ENCODE assay signal across 8 mouse cellular contexts in genomic region chr11:54062086-54062752, GRCm38 (mm10). TPM values are rescaled to one million over a fixed set of nuclear protein-coding genes. Genes with fewer than 3 reads are reported as not detected.
DNase-seq lines count a peak whose midpoint lies in the region; ATAC-seq lines count a peak whose summit lies in the region.
"Had no signal": no experiment of that assay in that cellular context is flagged by ENCODE, and none has a peak within 500 bp of the region (broad histone marks: within the 10 kb centered on the region; RNA-seq: fewer than 3 reads in every experiment).

No protein-coding gene starts in this region.

- no peaks in the 10 kb centered on the region for H3K9me3 ChIP-seq in neural tube, embryonic 13.5 days
- no peaks in the 10 kb centered on the region for H3K9me3 ChIP-seq in heart, embryonic 14.5 days (ENCODE audit: control insufficient read depth, low read length)
- H3K9me3 ChIP-seq: liver, embryonic 15.5 days had no signal

- no peak overlapping the region for H3K9ac ChIP-seq in neural tube, embryonic 13.5 days
- no peak overlapping the region for H3K9ac ChIP-seq in heart, embryonic 14.5 days (ENCODE audit: low read length)
- H3K9ac ChIP-seq: liver, embryonic 15.5 days had no signal

- no peaks in the 10 kb centered on the region for H3K36me3 ChIP-seq in neural tube, embryonic 13.5 days
- H3K36me3 ChIP-seq in heart, embryonic 14.5 days (ENCODE audit: control insufficient read depth, insufficient read depth, low read length), result no peaks in the 10 kb centered on the region
- H3K36me3 ChIP-seq: liver, embryonic 15.5 days had no signal

- H3K4me3 ChIP-seq in neural tube, embryonic 13.5 days, result no peak overlapping the region
- no peak overlapping the region for H3K4me3 ChIP-seq in heart, embryonic 14.5 days (ENCODE audit: control insufficient read depth in 1 of 2, insufficient read depth in 1 of 2, low read depth in 1 of 2, low read length in 2 of 2)
- H3K4me3 ChIP-seq: liver, embryonic 15.5 days had no signal

- ATAC-seq in neural tube, embryonic 13.5 days (ENCODE audit: low read depth), result no peak
- peak; percentile 13; the same call in 1 of the 2 replicates for ATAC-seq in heart, embryonic 14.5 days (ENCODE audit: insufficient number of reproducible peaks, insufficient read depth, low FRiP score, low read depth)

- peaks cover 69% of the 10 kb centered on the region for H3K4me1 ChIP-seq in neural tube, embryonic 13.5 days (replicated peaks)
- peaks cover 31 to 47% of the 10 kb centered on the region in 2 experiments for H3K4me1 ChIP-seq in heart, embryonic 14.5 days (ENCODE audit: control insufficient read depth in 2 of 2, insufficient read depth in 2 of 2, low read length in 2 of 2)
- H3K4me1 ChIP-seq: liver, embryonic 15.5 days had no signal

- DNase-seq in neural tube, embryonic 10.5 days (ENCODE audit: extremely low spot score, low spot score), result no peak
- peak; percentile 91 to 94 for DNase-seq in adrenal gland, postnatal 36 days
- DNase-seq in lung, postnatal 10 days, result peak; percentile 41
- DNase-seq in layer of hippocampus, adult 18-20 months (ENCODE audit: low spot score in 2 of 2), result no peak
- DNase-seq in layer of hippocampus, postnatal 25 days (ENCODE audit: extremely low spot score in 1 of 2, low spot score in 1 of 2), result no peak

- no peaks in the 10 kb centered on the region for H3K27me3 ChIP-seq in neural tube, embryonic 13.5 days
- peaks cover 9% of the 10 kb centered on the region for H3K27me3 ChIP-seq in heart, embryonic 14.5 days (ENCODE audit: control insufficient read depth, insufficient read depth, low read length)

- WGBS in neural tube, embryonic 13.5 days, result 63% methylated on average over 12 of the region's 12 CpGs
- 70% methylated on average over 12 of the region's 12 CpGs for WGBS in heart, embryonic 14.5 days

- H3K27ac ChIP-seq in neural tube, embryonic 13.5 days (replicated peaks), result peak overlapping the region; percentile 39; the same call in 1 of the 2 replicates
- no peak overlapping the region; a peak in 1 of 4 replicates for H3K27ac ChIP-seq in heart, embryonic 14.5 days (replicated peaks in 1 of 2; ENCODE audit: control insufficient read depth in 1 of 2, insufficient read depth in 1 of 2, low read depth in 2 of 2, low read length in 2 of 2)
- H3K27ac ChIP-seq: liver, embryonic 15.5 days had no signal

- H3K4me2 ChIP-seq in neural tube, embryonic 13.5 days, result no peak overlapping the region
- H3K4me2 ChIP-seq in heart, embryonic 14.5 days (ENCODE audit: low read length), result no peak overlapping the region
- H3K4me2 ChIP-seq: liver, embryonic 15.5 days had no signal

RNA-seq across cellular contexts. Expression of gene Pdlim4, which starts 6.6 kb away (rescaled TPM):
- polyA plus RNA-seq in neural tube, embryonic 13.5 days (2015; fragmentation: Nextera tagmentation; extraction: Ambion mirVana), result 33.0 and 37.2 TPM in 2 replicates
- 10 to 100 TPM in 1 of 2 experiments, 1 to 10 TPM in 1; 6.5 to 29.5 TPM for total RNA-seq in adrenal gland, postnatal 36 days (2021)
- polyA plus RNA-seq in heart, embryonic 14.5 days (2014; fragmentation: Nextera tagmentation; extraction: Ambion mirVana), result 11.5 and 14.6 TPM in 2 replicates
- 10 to 100 TPM; 14.8 to 15.4 TPM for total RNA-seq in layer of hippocampus, adult 18-20 months (2021)
- 10 to 100 TPM; 15.7 TPM for total RNA-seq in layer of hippocampus, postnatal 25 days (2021)

RNA-seq across cellular contexts. Expression of gene Slc22a4, which starts 34.3 kb away (rescaled TPM):
- polyA plus RNA-seq in neural tube, embryonic 13.5 days (2015; fragmentation: Nextera tagmentation; extraction: Ambion mirVana), result 1.7 and 2.0 TPM in 2 replicates
- 1 to 10 TPM; 4.3 to 8.2 TPM for total RNA-seq in adrenal gland, postnatal 36 days (2021)
- polyA plus RNA-seq in heart, embryonic 14.5 days (2014; fragmentation: Nextera tagmentation; extraction: Ambion mirVana), result 0.26 and 1.3 TPM in 2 replicates
- total RNA-seq in layer of hippocampus, adult 18-20 months (2021), result 1 to 10 TPM; 6.1 to 6.7 TPM
- total RNA-seq in layer of hippocampus, postnatal 25 days (2021), result 1 to 10 TPM; 4.8 to 7.2 TPM

RNA-seq across cellular contexts. Expression of gene P4ha2, which starts 37.7 kb away (rescaled TPM):
- polyA plus RNA-seq in neural tube, embryonic 13.5 days (2015; fragmentation: Nextera tagmentation; extraction: Ambion mirVana), result 12.6 and 16.1 TPM in 2 replicates
- total RNA-seq in adrenal gland, postnatal 36 days (2021), result 10 to 100 TPM; 29.2 to 41.5 TPM
- polyA plus RNA-seq in heart, embryonic 14.5 days (2014; fragmentation: Nextera tagmentation; extraction: Ambion mirVana), result 40.3 and 40.6 TPM in 2 replicates
- 10 to 100 TPM; 26.9 to 30.7 TPM for total RNA-seq in layer of hippocampus, adult 18-20 months (2021)
- total RNA-seq in layer of hippocampus, postnatal 25 days (2021), result 10 to 100 TPM; 15.2 to 22.4 TPM

Comparison
In these comparisons a context has a peak if more than half of its experiments do, and no peak if none do; other contexts are left out.
1. DNase-seq: peak in adrenal gland, postnatal 36 days (2 of 2) and lung, postnatal 10 days (single experiment); none in neural tube, embryonic 10.5 days (single experiment), layer of hippocampus, adult 18-20 months (0 of 2) and layer of hippocampus, postnatal 25 days (0 of 2).